Mouse (Mus musculus): ENCODE results near the gene C9. TPM values are rescaled to one million over a fixed set of nuclear protein-coding genes. Genes with fewer than 3 reads are reported as not detected.

C9 gene
- polyA plus RNA-seq, 1 experiment from 2014 or later = not detected

GRCm38 (mm10) chr15:6522653-6523167, 77.6 kb downstream of the C9 start, which contains the start of gene Fyb:
Fyb (plus strand) TSS chr15:6522853.
- CTCF ChIA-PET = no interaction called here
- TF ChIP-seq CTCF (IDR thresholded peaks at IDR 0.05) = no peak
- in situ Hi-C loops (cut with MboI; ENCODE audit: low pct_unique_long_range_greater_than_20kb) = no loop called here
- H3K27me3 ChIP-seq = no peaks in the 10 kb centered on the region
- DNase-seq (ENCODE audit: low read depth, low spot score) (no peak), ATAC-seq (no peak)
- POLR2A ChIA-PET = no interaction called here

GRCm38 (mm10) chr15:6524801-6525200, 79.7 kb downstream of the C9 start:
- ChIA-PET POLR2A (no interaction called here), CTCF (no interaction called here)
- DNase-seq (ENCODE audit: low read depth, low spot score) (no peak), ATAC-seq (no peak)
- in situ Hi-C loops (cut with MboI; ENCODE audit: low pct_unique_long_range_greater_than_20kb) = no loop called here
- no peaks in the 10 kb centered on the region for H3K27me3 ChIP-seq
- no peak for TF ChIP-seq CTCF (IDR thresholded peaks at IDR 0.05)

- POLR2A ChIA-PET = no interaction called here
- no peak for ATAC-seq
- no peak for DNase-seq (ENCODE audit: low read depth, low spot score)
- in situ Hi-C loops (cut with MboI; ENCODE audit: low pct_unique_long_range_greater_than_20kb) = no loop called here
- CTCF ChIA-PET = interaction anchor here (1.0 kb wide), 1 partner anchor 16 kb away, joined by 3 read pairs; no protein-coding TSS in a partner anchor
- TF ChIP-seq CTCF (IDR thresholded peaks at IDR 0.05) = no peak
- H3K27me3 ChIP-seq = no peaks in the 10 kb centered on the region
Measured at GRCm38 (mm10) chr15:6525386-6525785, 80.3 kb downstream of the C9 start.

- ATAC-seq = no peak
- no peak for DNase-seq (ENCODE audit: low read depth, low spot score)
- H3K27me3 ChIP-seq = no peaks in the 10 kb centered on the region
- POLR2A ChIA-PET = no interaction called here
- CTCF ChIA-PET = no interaction called here
- no peak for TF ChIP-seq CTCF (IDR thresholded peaks at IDR 0.05)
- in situ Hi-C loops (cut with MboI; ENCODE audit: low pct_unique_long_range_greater_than_20kb) = no loop called here
Measured at GRCm38 (mm10) chr15:6533858-6534343, 88.8 kb downstream of the C9 start.

- ATAC-seq = no peak
- H3K27me3 ChIP-seq = no peaks in the 10 kb centered on the region
- in situ Hi-C loops (cut with MboI; ENCODE audit: low pct_unique_long_range_greater_than_20kb) = no loop called here
- ChIA-PET CTCF (no interaction called here), POLR2A (no interaction called here)
- no peak for TF ChIP-seq CTCF (IDR thresholded peaks at IDR 0.05)
- no peak for DNase-seq (ENCODE audit: low read depth, low spot score)
Measured at GRCm38 (mm10) chr15:6534592-6534991, 89.5 kb downstream of the C9 start.

GRCm38 (mm10) chr15:6539639-6540338, 94.7 kb downstream of the C9 start:
- ATAC-seq (no peak), DNase-seq (ENCODE audit: low read depth, low spot score) (no peak)
- ChIA-PET CTCF (interaction anchor here (2.0 kb wide), 1 partner anchor 15 kb away, joined by 7 read pairs; no protein-coding TSS in a partner anchor), POLR2A (no interaction called here)
- TF ChIP-seq CTCF (IDR thresholded peaks at IDR 0.05) = no peak
- no peaks in the 10 kb centered on the region for H3K27me3 ChIP-seq
- in situ Hi-C loops (cut with MboI; ENCODE audit: low pct_unique_long_range_greater_than_20kb) = no loop called here

Other genes with a start within 250 kb of the C9 start
- 87.5 TPM for gene Dab2, start 145.5 kb upstream of the C9 start, polyA plus RNA-seq (2021)
- gene Fyb, start 77.5 kb downstream of the C9 start, polyA plus RNA-seq (2021) = 1.3 TPM